Mouse (Mus musculus) lung, postnatal 0 days (tissue): ENCODE measurements around the gene Trnau1ap. TPM values are rescaled to one million over a fixed set of nuclear protein-coding genes. Genes with fewer than 3 reads are reported as not detected.

ENCODE experiments used
- ATAC-seq: fragments of 200-750 bp; cut with Nextera tagmentation; 2 replicates; pipeline ENCODE4 v1.8.0; 2017; ENCODE audit warnings: moderate library complexity
- DNase-seq: peaks from one replicate; pipeline ENCODE4 v3.0.0-alpha.2; 2016; ENCODE audit warnings: low spot score
- H3K27ac ChIP-seq: fragments of 300-500 bp; sonication (generic); 2 replicates; pipeline ENCODE4 v1.5.1; 2014; ENCODE audit warnings: antibody characterized with exemption, mild to moderate bottlenecking, low read length, mixed read lengths
- H3K27me3 ChIP-seq: fragments of 300-500 bp; sonication (generic); replicated peaks from 2 replicates; pipeline ENCODE4 v1.6.1; 2014; ENCODE audit warnings: low read length, mixed read lengths; ENCODE audit not compliant: insufficient read depth
- H3K36me3 ChIP-seq: fragments of 300-500 bp; sonication (generic); 2 replicates; pipeline ENCODE4 v1.6.1; 2014; ENCODE audit warnings: low read length, mixed read lengths; ENCODE audit not compliant: insufficient read depth
- H3K4me1 ChIP-seq: fragments of 300-500 bp; sonication (generic); 2 replicates; pipeline ENCODE4 v1.6.1; 2014; ENCODE audit warnings: antibody characterized with exemption, low read depth, low read length, mixed read lengths; ENCODE audit not compliant: insufficient read depth
- H3K4me2 ChIP-seq: fragments of 300-500 bp; sonication (generic); replicated peaks from 2 replicates; pipeline ENCODE4 v1.6.1; 2014; ENCODE audit warnings: low read depth, mild to moderate bottlenecking, low read length, moderate library complexity, mixed read lengths
- H3K4me3 ChIP-seq: fragments of 300-500 bp; sonication (generic); 2 replicates; pipeline ENCODE4 v1.5.1; 2014; ENCODE audit warnings: low read depth, low read length
- H3K9ac ChIP-seq: fragments of 300-500 bp; sonication (generic); replicated peaks from 2 replicates; pipeline ENCODE4 v1.6.1; 2014; ENCODE audit warnings: low read depth, mild to moderate bottlenecking
- H3K9me3 ChIP-seq: fragments of 300-500 bp; sonication (generic); 2 replicates; pipeline ENCODE4 v1.6.1; 2016; ENCODE audit warnings: low read length, mixed read lengths
- CTCF ChIP-seq: IDR thresholded peaks from 2 replicates; pipeline ENCODE4 v1.5.1; 2016; ENCODE audit warnings: antibody characterized with exemption, mild to moderate bottlenecking
- EP300 ChIP-seq: IDR thresholded peaks from 2 replicates; pipeline ENCODE4 v1.6.1; 2016; ENCODE audit warnings: antibody characterized with exemption, mild to moderate bottlenecking, control low read depth
- WGBS: fragments of 180-500 bp; shearing (Covaris S2); extraction: QIAGEN DNeasy Blood & Tissue Kit; methylation state at CpG from one replicate; pipeline ENCODE4 v1.1.7; 2014; 5-methylcytosine and 5-hydroxymethylcytosine counted together
- polyA plus RNA-seq: library from polyadenylated mRNA; unstranded; fragments of >200 nt; fragmentation: Nextera tagmentation; extraction: Ambion mirVana; gene quantifications from 2 replicates; pipeline ENCODE4 v1.2.1, GENCODE M21; 2015

The Trnau1ap gene
- polyA plus RNA-seq, 1 experiment from 2014 or later = 52.9 TPM

- Histone ChIP-seq H3K36me3 (no peaks in the 10 kb centered on the region), H3K4me1 (no peaks in the 10 kb centered on the region), H3K27me3 (no peaks in the 10 kb centered on the region), H3K27ac (no peak overlapping the region), H3K9me3 (no peaks in the 10 kb centered on the region), H3K9ac (no peak overlapping the region), H3K4me3 (no peak overlapping the region), H3K4me2 (no peak overlapping the region)
- ATAC-seq = no peak
- DNase-seq = no peak
- TF ChIP-seq EP300 (no peak), CTCF (no peak)
- 61% methylated on average over 3 of the region's 3 CpGs for WGBS
These were observed 53.4 kb downstream of the Trnau1ap start for GRCm38 (mm10) chr4:132275949-132276348.

GRCm38 (mm10) chr4:132274156-132274862 lies 55.0 kb downstream of the Trnau1ap start, which contains the start of gene Taf12:
TSS of gene Taf12 (plus strand) at chr4:132274375.
- no peaks in the 10 kb centered on the region for H3K4me1 ChIP-seq
- no peaks in the 10 kb centered on the region for H3K36me3 ChIP-seq
- peak within 1 kb of the TSS; percentile 88 for H3K4me3 ChIP-seq
- H3K27ac ChIP-seq = peak within 1 kb of the TSS; percentile 92
- H3K9me3 ChIP-seq = no peaks in the 10 kb centered on the region
- ATAC-seq (peak; percentile 94), DNase-seq (peak; percentile 97)
- H3K27me3 ChIP-seq = no peaks in the 10 kb centered on the region
- no peak for TF ChIP-seq CTCF
- no peak for TF ChIP-seq EP300
- peak within 1 kb of the TSS; percentile 89 for H3K4me2 ChIP-seq
- H3K9ac ChIP-seq = peak within 1 kb of the TSS; percentile 89
- WGBS = under 1% methylated on average over 43 of the region's 48 CpGs

- H3K9ac ChIP-seq = 0 out of 2 replicates have a peak overlapping the region, but pooled peaks have one; percentile 89
- no peak for ATAC-seq
These were observed 56.2 kb downstream of the Trnau1ap start for GRCm38 (mm10) chr4:132273166-132273565.

GRCm38 (mm10) chr4:132269740-132270560 lies 59.4 kb downstream of the Trnau1ap start:
- no peaks in the 10 kb centered on the region for H3K9me3 ChIP-seq
- no peaks in the 10 kb centered on the region for H3K4me1 ChIP-seq
- DNase-seq (peak; percentile 95), ATAC-seq (peak; percentile 73)
- H3K27ac ChIP-seq = peak overlapping the region; percentile 93
- peak overlapping the region; percentile 51 for H3K4me2 ChIP-seq
- no peaks in the 10 kb centered on the region for H3K27me3 ChIP-seq
- H3K9ac ChIP-seq = peak overlapping the region; percentile 60
- peak overlapping the region; percentile 32 for H3K4me3 ChIP-seq
- WGBS = under 1% methylated on average over 35 of the region's 35 CpGs
- TF ChIP-seq EP300 (peak; percentile 87), CTCF (peak; percentile 74)
- H3K36me3 ChIP-seq = no peaks in the 10 kb centered on the region

More at GRCm38 (mm10) chr4:132273166-132273565, 56.2 kb downstream of the Trnau1ap start:
- Histone ChIP-seq H3K27ac (no peak overlapping the region), H3K27me3 (no peaks in the 10 kb centered on the region), H3K9me3 (no peaks in the 10 kb centered on the region), H3K4me3 (no peak overlapping the region), H3K36me3 (no peaks in the 10 kb centered on the region), H3K4me2 (no peak overlapping the region), H3K4me1 (no peaks in the 10 kb centered on the region)
- no peak for DNase-seq
- TF ChIP-seq EP300 = no peak
- TF ChIP-seq CTCF = no peak
- WGBS = 40% methylated on average over 2 of the region's 2 CpGs

- no peaks in the 10 kb centered on the region for H3K9me3 ChIP-seq
- H3K27me3 ChIP-seq = no peaks in the 10 kb centered on the region
- H3K4me1 ChIP-seq = no peaks in the 10 kb centered on the region
- DNase-seq = peak; percentile 70
- 6% methylated on average over 6 of the region's 6 CpGs for WGBS
- no peaks in the 10 kb centered on the region for H3K36me3 ChIP-seq
- no peak for ATAC-seq
- peak overlapping the region; percentile 51 for H3K4me2 ChIP-seq
- H3K27ac ChIP-seq = peak overlapping the region; percentile 6; the same call in 1 of the 2 replicates
- 0 out of 2 replicates have a peak overlapping the region, but pooled peaks have one; percentile 30 for H3K9ac ChIP-seq
- H3K4me3 ChIP-seq = 0 out of 2 replicates have a peak overlapping the region, but pooled peaks have one; percentile 32
- TF ChIP-seq CTCF = peak; percentile 61
- no peak for TF ChIP-seq EP300
These were observed 60.2 kb downstream of the Trnau1ap start for GRCm38 (mm10) chr4:132268871-132269739.
